Mouse (Mus musculus): ENCODE data around the gene Sgf29.

GRCm38 (mm10) chr7:126693256-126693655 lies 44.1 kb downstream of the Sgf29 start:
- peak; percentile 96 for TF ChIP-seq CTCF (IDR thresholded peaks at IDR 0.05; ENCODE audit: low read depth)
- TF ChIP-seq EP300 (IDR thresholded peaks at IDR 0.05; ENCODE audit: low read depth) = no peak

All from liver, postnatal 0 days (tissue).